Mouse (Mus musculus) kidney, postnatal 10 days (tissue): ENCODE results near the gene Ppp2r5e.

ENCODE experiments used
- DNase-seq: peaks from one replicate; pipeline ENCODE4 v3.0.0; 2021; ENCODE audit warnings: mixed read lengths

Ppp2r5e gene

GRCm38 (mm10) chr12:75424817-75425216, 171.2 kb downstream of the Ppp2r5e start:
- no peak for DNase-seq

GRCm38 (mm10) chr12:75424359-75424758, 171.7 kb downstream of the Ppp2r5e start:
- no peak for DNase-seq

- no peak for DNase-seq
Measured at GRCm38 (mm10) chr12:75416681-75417080, 179.4 kb downstream of the Ppp2r5e start, which contains the start of gene Gphb5. Gphb5 (minus strand) TSS chr12:75416781.

- no peak for DNase-seq
Measured at GRCm38 (mm10) chr12:75414991-75415390, 181.1 kb downstream of the Ppp2r5e start.

GRCm38 (mm10) chr12:75412964-75413363, 183.1 kb downstream of the Ppp2r5e start:
- no peak for DNase-seq
